Mouse (Mus musculus): ENCODE measurements around the gene Spast.

Gene Spast

GRCm38 (mm10) chr17:74431481-74431880 lies 92.7 kb downstream of the Spast start:
- peak; percentile 5 for DNase-seq

- no peak for DNase-seq
These were observed 93.8 kb downstream of the Spast start for GRCm38 (mm10) chr17:74432631-74433030.

- no peak for DNase-seq
These were observed 99.0 kb downstream of the Spast start for GRCm38 (mm10) chr17:74437762-74438161.

DNA sequence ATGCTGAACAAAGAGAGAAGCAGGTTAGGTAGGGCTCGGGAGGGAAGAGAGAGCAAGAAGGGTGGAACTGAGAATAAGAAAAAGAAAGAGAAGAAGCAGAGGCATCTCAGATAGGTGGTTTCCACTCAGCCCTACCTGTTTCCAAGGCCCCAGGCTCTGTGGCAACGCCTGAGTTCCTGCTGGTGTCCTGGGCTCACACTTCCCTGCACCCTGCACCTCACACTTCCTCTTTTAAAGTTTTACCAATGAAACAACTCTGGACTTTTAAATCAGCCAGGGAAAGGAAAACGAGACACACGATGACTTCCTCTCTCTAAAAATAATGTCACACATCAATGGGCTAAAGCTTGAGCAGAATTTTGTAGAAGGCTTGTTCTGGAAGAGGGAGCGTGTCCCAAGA lies 101.7 kb downstream of the Spast start:
- no peak for DNase-seq

Measured in lung, postnatal 14 days (tissue).